7 mouse cellular contexts compared by ENCODE assay signal in genomic region chr1:112378660-112379059, GRCm38 (mm10).
DNase-seq lines count a peak whose midpoint lies in the region; ATAC-seq and TF ChIP-seq lines count a peak whose summit lies in the region.

No protein-coding gene starts in this region.

- no peaks in the 10 kb centered on the region for H3K4me1 ChIP-seq in hindbrain, embryonic 16.5 days (ENCODE audit: control insufficient read depth, insufficient read depth, low read depth, low read length)
- H3K4me1 ChIP-seq in limb, embryonic 14.5 days (ENCODE audit: control insufficient read depth, insufficient read depth, low read length), result no peaks in the 10 kb centered on the region
- no peaks in the 10 kb centered on the region for H3K4me1 ChIP-seq in stomach, postnatal 0 days (replicated peaks; ENCODE audit: control insufficient read depth, insufficient read depth)

- whole genome bisulfite sequencing in hindbrain, embryonic 16.5 days, result 2% methylated on average over 2 of the region's 2 CpGs
- 6% methylated on average over 2 of the region's 2 CpGs for WGBS in limb, embryonic 14.5 days
- 17% methylated on average over 2 of the region's 2 CpGs for WGBS in stomach, postnatal 0 days

- no peak overlapping the region for H3K9ac ChIP-seq in hindbrain, embryonic 16.5 days (ENCODE audit: low read depth, low read length)
- no peak overlapping the region for H3K9ac ChIP-seq in limb, embryonic 14.5 days (ENCODE audit: low read depth, low read length, severe bottlenecking)
- H3K9ac ChIP-seq in stomach, postnatal 0 days (ENCODE audit: low read length), result no peak overlapping the region

- ATAC-seq in hindbrain, embryonic 16.5 days, result peak; percentile 81
- ATAC-seq in limb, embryonic 14.5 days (ENCODE audit: low FRiP score, low read depth), result no peak
- ATAC-seq in stomach, postnatal 0 days (ENCODE audit: low FRiP score, low TSS enrichment), result no peak

- H3K4me2 ChIP-seq in hindbrain, embryonic 16.5 days (ENCODE audit: low read length), result no peak overlapping the region
- no peak overlapping the region for H3K4me2 ChIP-seq in limb, embryonic 14.5 days (replicated peaks; ENCODE audit: low read depth, low read length, severe bottlenecking)
- H3K4me2 ChIP-seq in stomach, postnatal 0 days (replicated peaks; ENCODE audit: low read depth), result no peak overlapping the region

- TF ChIP-seq EP300 in stomach, postnatal 0 days (optimal IDR thresholded peaks at IDR 0.05), result no peak

- no peaks in the 10 kb centered on the region for H3K9me3 ChIP-seq in hindbrain, embryonic 16.5 days (ENCODE audit: control insufficient read depth, low read length)
- no peaks in the 10 kb centered on the region for H3K9me3 ChIP-seq in limb, embryonic 14.5 days (ENCODE audit: control insufficient read depth, low read length)
- H3K9me3 ChIP-seq in stomach, postnatal 0 days (ENCODE audit: control insufficient read depth, low read length), result no peaks in the 10 kb centered on the region

- no peaks in the 10 kb centered on the region for H3K27me3 ChIP-seq in hindbrain, embryonic 16.5 days (replicated peaks; ENCODE audit: control insufficient read depth, insufficient read depth, low read length)
- no peaks in the 10 kb centered on the region for H3K27me3 ChIP-seq in limb, embryonic 14.5 days (ENCODE audit: control insufficient read depth, insufficient read depth, low read length)
- no peaks in the 10 kb centered on the region for H3K27me3 ChIP-seq in stomach, postnatal 0 days (ENCODE audit: control insufficient read depth, insufficient read depth, low read length)

- no peak overlapping the region for H3K4me3 ChIP-seq in hindbrain, embryonic 16.5 days (ENCODE audit: low read length)
- H3K4me3 ChIP-seq in limb, embryonic 14.5 days (replicated peaks; ENCODE audit: low read length), result no peak overlapping the region
- H3K4me3 ChIP-seq in stomach, postnatal 0 days (ENCODE audit: low read depth, low read length), result no peak overlapping the region

- no peak for TF ChIP-seq POLR2A in limb, embryonic 14.5 days (IDR thresholded peaks at IDR 0.05; ENCODE audit: borderline replicate concordance, extremely low read depth, insufficient read depth, insufficient read length)

- peak; percentile 93 for TF ChIP-seq CTCF in stomach, postnatal 0 days (IDR thresholded peaks at IDR 0.05; ENCODE audit: low read depth)

- DNase-seq in 3T3-L1 (ENCODE audit: low read depth, low spot score) (peak; percentile 75), 416B (ENCODE audit: low read depth) (peak; percentile 51)
- peak; percentile 71 for DNase-seq in embryo, embryonic 10 days (ENCODE audit: low spot score)
- DNase-seq in limb, embryonic 14.5 days (ENCODE audit: low spot score), result peak; percentile 71
- peak; percentile 30 for DNase-seq in stomach, postnatal 0 days (ENCODE audit: low spot score)
- DNase-seq in spleen, postnatal 14 days (ENCODE audit: low spot score in 2 of 2), result no peak

- no peak overlapping the region for H3K27ac ChIP-seq in hindbrain, embryonic 16.5 days (ENCODE audit: low read depth, low read length)
- no peak overlapping the region for H3K27ac ChIP-seq in limb, embryonic 14.5 days (replicated peaks; ENCODE audit: low read depth, low read length)
- H3K27ac ChIP-seq in stomach, postnatal 0 days (replicated peaks), result no peak overlapping the region

- no peaks in the 10 kb centered on the region for H3K36me3 ChIP-seq in hindbrain, embryonic 16.5 days (ENCODE audit: control insufficient read depth, insufficient read depth, low read length)
- H3K36me3 ChIP-seq in limb, embryonic 14.5 days (ENCODE audit: control insufficient read depth, insufficient read depth, low read length), result no peaks in the 10 kb centered on the region
- H3K36me3 ChIP-seq in stomach, postnatal 0 days (ENCODE audit: control insufficient read depth, insufficient read depth, low read length), result no peaks in the 10 kb centered on the region

Comparison
In these comparisons a context has a peak if more than half of its experiments do, and no peak if none do; other contexts are left out.
1. DNase-seq: peak in 3T3-L1 (single experiment), 416B (single experiment), embryo, embryonic 10 days (single experiment), limb, embryonic 14.5 days (single experiment) and stomach, postnatal 0 days (single experiment); none in spleen, postnatal 14 days (0 of 2).